Mouse (Mus musculus) MEL (cell line): ENCODE results near the gene Hpd. TPM values are rescaled to one million over a fixed set of nuclear protein-coding genes. Genes with fewer than 3 reads are reported as not detected.

ENCODE experiments used
- DNase-seq: peaks from one replicate; pipeline ENCODE4 v3.0.0; 2011; ENCODE audit warnings: low read depth, low spot score
- H3K27ac ChIP-seq: 2 replicates; pipeline ENCODE4 v1.5.1; 2012; ENCODE audit warnings: low read depth, mild to moderate bottlenecking, control low read depth, low read length, moderate library complexity; ENCODE audit not compliant: control insufficient read depth
- H3K27me3 ChIP-seq, 2 experiments: fragments of 150-350 bp in 1 of 2; sonication (generic) in 1 of 2; 2 replicates each; pipeline ENCODE4 v1.6.1; 2012; ENCODE audit warnings: low read length in 2 of 2, mild to moderate bottlenecking in 2 of 2, improper control_type of control experiment in 1 of 2, moderate library complexity in 1 of 2; ENCODE audit not compliant: insufficient read depth in 2 of 2, control insufficient read depth in 1 of 2
- H3K36me3 ChIP-seq, 2 experiments: 2 replicates each; pipeline ENCODE4 v1.6.1; 2012 to 2014; ENCODE audit warnings: low read length in 2 of 2, improper control_type of control experiment in 1 of 2, inconsistent platforms in 1 of 2, mild to moderate bottlenecking in 1 of 2; ENCODE audit not compliant: insufficient read depth in 2 of 2, control insufficient read depth in 1 of 2
- H3K4me1 ChIP-seq, 2 experiments: fragments of 150-350 bp in 1 of 2; sonication (generic) in 1 of 2; 2 replicates each; pipeline ENCODE4 v1.6.1; 2012; ENCODE audit warnings: low read length in 2 of 2, improper control_type of control experiment in 1 of 2, mild to moderate bottlenecking in 1 of 2; ENCODE audit not compliant: insufficient read depth in 2 of 2, control insufficient read depth in 1 of 2
- H3K4me3 ChIP-seq, 2 experiments: fragments of 150-350 bp in 1 of 2; sonication (generic) in 1 of 2; 2 replicates each; pipeline ENCODE4 v1.5.1; 2012; ENCODE audit warnings: low read depth in 2 of 2, low read length in 2 of 2, mild to moderate bottlenecking in 2 of 2, moderate library complexity in 2 of 2, control low read depth in 1 of 2, improper control_type of control experiment in 1 of 2; ENCODE audit not compliant: control insufficient read depth in 1 of 2, insufficient read depth in 1 of 2
- H3K79me2 ChIP-seq: 2 replicates; pipeline ENCODE4 v1.6.1; 2012; ENCODE audit warnings: mild to moderate bottlenecking, low read length, moderate library complexity; ENCODE audit not compliant: control insufficient read depth, poor library complexity, insufficient read depth
- H3K9ac ChIP-seq: 2 replicates; pipeline ENCODE4 v1.6.1; 2012; ENCODE audit warnings: low read depth, mild to moderate bottlenecking, control low read depth, low read length, moderate library complexity; ENCODE audit not compliant: control insufficient read depth, poor library complexity, severe bottlenecking
- H3K9me3 ChIP-seq: fragments of 150-350 bp; sonication (generic); replicated peaks from 2 replicates; pipeline ENCODE4 v1.6.1; 2012; ENCODE audit warnings: mild to moderate bottlenecking, low read length, improper control_type of control experiment, moderate library complexity; ENCODE audit not compliant: insufficient read depth
- CHD2 ChIP-seq: IDR thresholded peaks from 2 replicates; pipeline ENCODE4 v1.6.1; 2011; ENCODE audit warnings: low read length, improper control_type of control experiment
- EP300 ChIP-seq, 2 experiments: IDR thresholded peaks; 2 replicates each; pipeline ENCODE4 v1.6.1; 2011; ENCODE audit warnings: improper control_type of control experiment in 2 of 2, low read length in 2 of 2, low read depth in 1 of 2, mild to moderate bottlenecking in 1 of 2
- GATA1 ChIP-seq: IDR thresholded peaks from 2 replicates; pipeline ENCODE4 v1.6.1; 2011; ENCODE audit warnings: low read depth, low read length, improper control_type of control experiment
- JUND ChIP-seq: IDR thresholded peaks from 2 replicates; pipeline ENCODE4 v1.6.1; 2011; ENCODE audit warnings: low read depth, mild to moderate bottlenecking, improper control_type of control experiment, low read length
- MAX ChIP-seq: IDR thresholded peaks from 2 replicates; pipeline ENCODE4 v1.6.1; 2011; ENCODE audit warnings: low read length, improper control_type of control experiment
- MEF2A ChIP-seq: IDR thresholded peaks from 2 replicates; pipeline ENCODE4 v1.6.1; 2014; ENCODE audit warnings: low read depth, mild to moderate bottlenecking, inconsistent platforms, low read length, improper control_type of control experiment; ENCODE audit not compliant: poor library complexity, insufficient replicate concordance, severe bottlenecking; ENCODE audit errors: extremely low read depth
- MYB ChIP-seq: IDR thresholded peaks from 2 replicates; pipeline ENCODE4 v1.6.1; 2011; ENCODE audit warnings: mild to moderate bottlenecking, low read depth, low read length, improper control_type of control experiment
- MYC ChIP-seq: IDR thresholded peaks from 2 replicates; pipeline ENCODE4 v1.6.1; 2011; ENCODE audit warnings: low read depth, mild to moderate bottlenecking, low read length, improper control_type of control experiment, moderate library complexity
- NELFE ChIP-seq: IDR thresholded peaks from 2 replicates; pipeline ENCODE4 v1.6.1; 2011; ENCODE audit warnings: low read depth, low read length, improper control_type of control experiment
- POLR2AphosphoS2 ChIP-seq: IDR thresholded peaks from 2 replicates; pipeline ENCODE4 v1.6.1; 2011; ENCODE audit warnings: low read length, improper control_type of control experiment
- SIN3A ChIP-seq: IDR thresholded peaks from 2 replicates; pipeline ENCODE4 v1.6.1; 2012; ENCODE audit warnings: low read length, improper control_type of control experiment, inconsistent platforms
- UBTF ChIP-seq: IDR thresholded peaks from 2 replicates; pipeline ENCODE4 v1.6.1; 2012; ENCODE audit warnings: low read depth, mild to moderate bottlenecking, inconsistent platforms, low read length, improper control_type of control experiment, moderate library complexity, borderline replicate concordance; ENCODE audit not compliant: insufficient read depth
- USF2 ChIP-seq, 2 experiments: IDR thresholded peaks; 2 replicates each; pipeline ENCODE4 v1.6.1; 2011 to 2012; ENCODE audit warnings: improper control_type of control experiment in 2 of 2, low read length in 2 of 2, borderline replicate concordance in 1 of 2, inconsistent platforms in 1 of 2, low read depth in 1 of 2, mild to moderate bottlenecking in 1 of 2; ENCODE audit not compliant: insufficient read depth in 1 of 2
- ZMIZ1 ChIP-seq: IDR thresholded peaks from 2 replicates; pipeline ENCODE4 v1.6.1; 2012; ENCODE audit warnings: low read depth, mild to moderate bottlenecking, inconsistent platforms, low read length, improper control_type of control experiment, moderate library complexity
- ZNF384 ChIP-seq: IDR thresholded peaks from 2 replicates; pipeline ENCODE4 v1.6.1; 2012; ENCODE audit warnings: low read depth, mild to moderate bottlenecking, inconsistent platforms, low read length, improper control_type of control experiment
- polyA plus RNA-seq, 2 experiments: library from polyadenylated mRNA; stranded (reverse) in 1 of 2; unstranded in 1 of 2; fragments of >175 nt in 1 of 2; fragments of >200 nt in 1 of 2; gene quantifications; 2 replicates each; pipeline versions ENCODE4 v1.2.1 to v1.2.4; 2012; ENCODE audit warnings: low replicate concordance in 2 of 2, low read depth in 1 of 2; ENCODE audit not compliant: insufficient read length in 2 of 2, insufficient read depth in 1 of 2, missing spikeins in 1 of 2
- total RNA-seq: library from RNA; depleted of rRNA; stranded (reverse); fragments of 300-350 nt; gene quantifications from 2 replicates; pipeline ENCODE4 v1.2.3, GENCODE M21; 2012

The Hpd gene
- total and polyA plus RNA-seq, 3 experiments: not detected

DNA sequence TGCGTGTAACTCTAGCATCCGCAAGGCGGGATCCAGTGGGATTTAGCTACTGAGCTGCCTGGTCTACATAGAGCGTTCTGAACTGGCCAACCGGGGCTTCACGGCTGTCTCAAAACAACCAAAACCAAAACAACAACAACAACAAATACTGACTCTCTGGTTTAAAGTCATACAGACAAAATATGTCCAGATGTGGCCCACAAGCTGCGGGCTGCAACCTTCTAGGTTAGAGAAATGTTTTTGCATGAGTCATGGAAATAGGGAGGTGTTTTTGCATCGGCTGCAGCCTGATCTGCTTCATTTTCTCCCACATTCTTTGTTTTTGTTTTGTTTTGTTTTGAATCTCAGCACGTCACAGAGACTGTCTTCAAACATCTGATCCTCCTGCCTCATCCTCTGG lies 12.2 kb downstream of the Hpd start:
- no peaks in the 10 kb centered on the region for H3K79me2 ChIP-seq
- H3K9ac ChIP-seq: no peak overlapping the region
- no peaks in the 10 kb centered on the region for H3K36me3 ChIP-seq
- no peaks in the 10 kb centered on the region for H3K4me1 ChIP-seq
- no peak overlapping the region for H3K27ac ChIP-seq
- no peaks in the 10 kb centered on the region for H3K27me3 ChIP-seq
- TF ChIP-seq POLR2AphosphoS2 (no peak), EP300 (IDR thresholded peaks at IDR 0.05; ENCODE audit: low read depth in 1 of 2, low read length in 2 of 2) (no peak), ZMIZ1 (no peak), NELFE (no peak), ZNF384 (no peak), UBTF (no peak), MYC (no peak), USF2 (IDR thresholded peaks at IDR 0.05; ENCODE audit: borderline replicate concordance in 1 of 2, insufficient read depth in 1 of 2, low read depth in 1 of 2, low read length in 2 of 2) (no peak), SIN3A (no peak)
- H3K9me3 ChIP-seq: no peaks in the 10 kb centered on the region
- no peak overlapping the region for H3K4me3 ChIP-seq
- DNase-seq: no peak

GRCm38 (mm10) chr5:123169284-123169683 lies 13.2 kb downstream of the Hpd start, which contains the start of gene Psmd9:
Gene Psmd9 (plus strand): TSS chr5:123169413.
- no peak within 1 kb of the TSS for H3K27ac ChIP-seq

GRCm38 (mm10) chr5:123167591-123167990 lies 14.9 kb downstream of the Hpd start:
- peaks cover 0 to 4% of the 10 kb centered on the region in 2 experiments; a peak in 1 of 4 replicates for H3K36me3 ChIP-seq

More at GRCm38 (mm10) chr5:123169284-123169683, 13.2 kb downstream of the Hpd start, which contains the start of gene Psmd9:
- no peak within 1 kb of the TSS for H3K9ac ChIP-seq
- no peaks in the 10 kb centered on the region for H3K9me3 ChIP-seq
- no peak within 1 kb of the TSS for H3K4me3 ChIP-seq
- H3K36me3 ChIP-seq: no peaks in the 10 kb centered on the region
- DNase-seq: no peak
- no peak for TF ChIP-seq CHD2
- peak; percentile 42; the same call in 1 of the 2 replicates for TF ChIP-seq POLR2AphosphoS2
- TF ChIP-seq GATA1: 0 out of 2 replicates have a peak, but pooled peaks have one; percentile 12
- H3K4me1 ChIP-seq: no peaks in the 10 kb centered on the region
- no peaks in the 10 kb centered on the region for H3K79me2 ChIP-seq
- H3K27me3 ChIP-seq: no peaks in the 10 kb centered on the region

More at GRCm38 (mm10) chr5:123167591-123167990, 14.9 kb downstream of the Hpd start:
- DNase-seq: no peak
- H3K27ac ChIP-seq: no peak overlapping the region
- no peak for TF ChIP-seq MAX
- no peak for TF ChIP-seq MEF2A
- TF ChIP-seq MYB: no peak
- 0 out of 2 replicates have a peak, but pooled peaks have one; percentile 48 for TF ChIP-seq JUND
- H3K9ac ChIP-seq: no peak overlapping the region
- H3K27me3 ChIP-seq: no peaks in the 10 kb centered on the region
- H3K79me2 ChIP-seq: no peaks in the 10 kb centered on the region
- no peaks in the 10 kb centered on the region for H3K9me3 ChIP-seq
- H3K4me1 ChIP-seq: no peaks in the 10 kb centered on the region
- H3K4me3 ChIP-seq: no peak overlapping the region
